Mouse (Mus musculus) gastrocnemius, adult 2 months (tissue): ENCODE data around the gene Frs2. TPM values are rescaled to one million over a fixed set of nuclear protein-coding genes. Genes with fewer than 3 reads are reported as not detected.
"Not testable (repeated sequence)": the region's sequence is repeated elsewhere in the genome, so short reads cannot be mapped to it uniquely, and the experiment has no call there.

Experiments
- DNase-seq: peaks from one replicate; pipeline ENCODE4 v3.0.0; 2022
- H3K27ac ChIP-seq: fragments of 200-600 bp; 2 replicates; pipeline ENCODE4 v1.8.1; 2022; ENCODE audit warnings: mild to moderate bottlenecking
- H3K4me3 ChIP-seq: fragments of 200-600 bp; 2 replicates; pipeline ENCODE4 v1.8.1; 2022; ENCODE audit warnings: mild to moderate bottlenecking, moderate library complexity
- CTCF ChIP-seq: fragments of 200-600 bp; IDR thresholded peaks from 2 replicates; pipeline ENCODE4 v1.8.1; 2022; ENCODE audit warnings: antibody characterized with exemption, mild to moderate bottlenecking, moderate library complexity
- intact Hi-C: fragments of 180-260 bp; cut with DNase I; formaldehyde crosslinking; loops from one replicate; pipeline ENCODE4 v1.15.1; 2025
- total RNA-seq, 2 experiments: library from RNA; stranded (reverse); gene quantifications; 2 replicates each; pipeline ENCODE4 v1.2.3; 2021

Gene Frs2
- total RNA-seq, 2 experiments from 2014 or later, result 8.1 to 11.5 TPM

DNA sequence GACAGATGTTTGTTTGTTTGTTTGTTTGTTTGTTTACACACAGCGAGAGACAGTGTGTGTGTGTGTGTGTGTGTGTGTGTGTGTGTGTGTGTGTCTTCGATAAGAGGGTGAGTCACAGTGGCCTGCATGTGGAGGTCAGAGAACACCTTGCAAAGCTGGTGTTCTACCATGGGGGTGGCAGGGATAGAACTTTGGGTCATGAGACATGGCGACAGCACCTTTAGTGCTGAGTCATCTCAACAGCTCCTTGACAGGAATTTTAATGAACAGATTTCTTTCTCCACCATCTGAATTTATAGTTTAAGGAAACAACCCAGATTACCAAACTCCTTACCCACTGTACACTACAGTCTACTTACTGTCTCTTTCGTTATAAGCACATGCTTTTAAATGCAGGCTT lies 4.3 kb downstream of the Frs2 start:
- Histone ChIP-seq H3K27ac (peak overlapping the region; percentile 85), H3K4me3 (peak overlapping the region; percentile 49)
- intact Hi-C loops, result no loop called here
- no peak for TF ChIP-seq CTCF
- no peak for DNase-seq

DNA sequence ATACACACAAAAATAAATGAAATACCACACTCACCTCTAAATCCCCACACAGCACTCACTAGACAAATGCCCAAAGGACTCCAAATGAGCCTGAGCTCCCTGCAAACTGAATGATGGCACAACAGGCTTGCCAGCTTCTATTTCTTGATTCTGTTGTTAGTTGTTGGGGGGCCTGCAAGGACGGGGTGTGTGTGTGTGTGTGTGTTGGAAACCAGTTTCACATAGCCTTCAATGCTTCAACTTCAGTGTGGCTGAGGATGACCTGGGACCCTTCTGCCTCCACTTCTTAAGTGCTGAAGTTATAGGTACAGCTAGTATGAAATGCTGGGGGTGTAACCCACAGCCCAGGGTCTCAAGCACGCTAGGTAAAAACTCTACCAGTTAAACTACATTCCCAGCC lies 5.0 kb downstream of the Frs2 start:
- intact Hi-C loops, result no loop called here
- TF ChIP-seq CTCF, result no peak
- no peak for DNase-seq
- Histone ChIP-seq H3K4me3 (no peak overlapping the region), H3K27ac (peak overlapping the region; percentile 85)

DNA sequence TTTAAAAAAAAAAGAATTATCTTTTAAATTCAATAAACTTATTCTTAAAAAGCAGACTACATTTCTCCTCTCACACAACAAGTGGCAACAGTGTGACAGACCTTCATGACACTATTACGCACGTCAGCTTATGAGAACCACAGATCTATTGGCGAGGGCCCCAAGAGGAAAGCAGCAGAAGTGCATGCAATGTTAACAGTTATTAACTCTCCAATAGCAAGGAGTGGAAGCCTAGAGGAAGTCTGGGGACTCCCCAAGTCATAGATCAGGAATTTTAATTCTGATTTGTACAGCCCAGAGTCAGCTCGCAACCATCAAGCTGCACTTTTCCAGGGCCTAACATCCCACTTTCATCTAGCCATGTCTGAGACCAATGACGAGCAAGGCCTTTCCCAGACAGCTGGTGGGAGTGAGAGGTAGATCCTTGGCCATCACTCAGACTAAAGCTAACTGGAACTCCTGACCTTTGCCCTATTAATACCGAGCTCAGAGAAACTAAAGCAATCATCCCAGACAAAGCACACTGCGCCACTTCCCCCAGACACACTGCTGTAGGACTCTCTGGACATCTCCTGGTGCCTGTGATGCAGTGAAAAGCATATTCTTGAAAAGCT lies 6.3 kb downstream of the Frs2 start:
- DNase-seq, result no peak
- H3K27ac ChIP-seq, result peak overlapping the region; percentile 35; the same call in 1 of the 2 replicates
- peak; percentile 5; the same call in 1 of the 2 replicates for TF ChIP-seq CTCF
- intact Hi-C loops, result no loop called here
- H3K4me3 ChIP-seq, result no peak overlapping the region

DNA sequence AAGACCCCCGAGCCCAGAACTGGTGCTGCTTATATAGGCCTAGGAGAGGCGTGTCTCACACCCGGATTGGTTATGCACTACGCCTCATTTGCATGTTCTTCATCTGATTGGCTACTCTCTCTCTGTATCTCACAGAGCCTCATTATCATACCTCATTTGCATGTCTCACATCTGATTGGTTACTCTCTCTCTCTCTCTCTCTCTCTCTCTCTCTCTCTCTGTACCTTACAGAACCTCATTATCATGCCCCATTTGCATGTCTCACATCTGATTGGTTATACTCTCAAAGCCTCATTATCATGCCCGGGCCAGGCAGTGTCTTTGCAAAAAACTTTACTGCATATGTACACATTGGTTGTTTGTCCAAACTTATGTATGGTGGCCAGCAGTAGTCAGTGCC lies 16.8 kb downstream of the Frs2 start:
- intact Hi-C loops, H3K27ac ChIP-seq, H3K4me3 ChIP-seq, DNase-seq: not testable (repeated sequence)

DNA sequence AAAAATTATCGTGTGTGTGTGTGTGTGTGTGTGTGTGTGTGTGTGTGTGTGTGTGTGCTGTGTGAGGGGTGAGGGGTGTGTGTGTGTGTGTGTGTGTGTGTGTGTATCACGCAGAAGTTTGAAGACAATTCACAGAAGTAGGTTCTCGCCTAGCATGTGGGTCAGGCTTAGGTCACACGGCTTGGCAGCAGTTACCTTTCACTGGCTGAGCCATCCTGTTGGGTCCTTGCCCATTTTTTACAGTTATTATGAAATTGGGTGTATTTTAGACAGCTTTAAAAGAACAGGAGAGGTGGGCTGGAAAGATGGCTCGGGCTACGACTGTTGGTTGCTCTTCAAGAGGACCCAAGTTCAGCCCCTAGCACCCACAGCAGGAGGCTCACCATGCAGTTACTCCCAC lies 18.3 kb downstream of the Frs2 start:
- intact Hi-C loops, result no loop called here
- DNase-seq, result peak; percentile 71
- peak overlapping the region; percentile 16 for H3K27ac ChIP-seq

DNA sequence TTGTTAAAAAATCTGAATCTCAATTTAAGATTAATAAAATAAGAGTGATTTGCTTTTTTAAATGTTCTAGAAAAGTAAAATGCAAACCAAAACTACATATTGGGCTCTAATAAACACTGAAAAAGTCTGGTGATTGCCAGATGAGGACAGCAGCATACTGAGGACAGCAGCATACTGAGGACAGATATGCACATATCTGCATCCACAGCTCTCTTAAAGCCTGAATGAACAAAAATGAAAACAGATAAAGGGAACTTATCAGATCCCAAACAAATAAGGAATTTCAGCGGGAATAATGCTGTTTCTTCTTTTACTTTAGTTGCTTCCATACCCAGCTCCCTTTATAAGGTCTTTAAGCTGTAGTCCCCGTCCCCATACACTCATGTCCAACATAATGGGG lies 19.6 kb downstream of the Frs2 start:
- DNase-seq, result no peak
- intact Hi-C loops, result no loop called here
- no peak overlapping the region for H3K4me3 ChIP-seq
- H3K27ac ChIP-seq, result 0 out of 2 replicates have a peak overlapping the region, but pooled peaks have one; percentile 12
- no peak for TF ChIP-seq CTCF

More for the DNA sequence above, 18.3 kb downstream of the Frs2 start:
- no peak for TF ChIP-seq CTCF
- H3K4me3 ChIP-seq, result no peak overlapping the region

DNA sequence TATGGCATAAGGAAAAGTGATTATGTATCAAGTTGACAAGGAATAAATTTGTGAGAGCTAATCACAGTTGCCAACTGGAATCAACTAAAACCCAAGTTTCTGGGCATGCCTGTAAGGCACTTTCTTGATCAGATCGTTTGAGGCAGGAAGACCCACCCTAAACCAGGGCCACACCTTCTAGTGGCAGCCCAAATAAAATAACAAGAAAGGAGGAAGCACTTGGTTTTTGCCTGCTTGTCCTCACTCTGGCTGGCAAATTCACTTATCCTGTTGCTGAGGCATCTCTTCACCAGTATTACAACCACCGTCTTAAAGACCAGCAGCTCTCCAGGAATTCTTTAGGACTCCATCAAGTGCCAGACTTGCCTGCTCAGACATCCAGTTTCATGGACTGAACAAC lies 20.9 kb downstream of the Frs2 start:
- TF ChIP-seq CTCF, result no peak
- Histone ChIP-seq H3K4me3 (no peak overlapping the region), H3K27ac (peak overlapping the region; percentile 1; the same call in 1 of the 2 replicates)
- no peak for DNase-seq
- intact Hi-C loops, result no loop called here

DNA sequence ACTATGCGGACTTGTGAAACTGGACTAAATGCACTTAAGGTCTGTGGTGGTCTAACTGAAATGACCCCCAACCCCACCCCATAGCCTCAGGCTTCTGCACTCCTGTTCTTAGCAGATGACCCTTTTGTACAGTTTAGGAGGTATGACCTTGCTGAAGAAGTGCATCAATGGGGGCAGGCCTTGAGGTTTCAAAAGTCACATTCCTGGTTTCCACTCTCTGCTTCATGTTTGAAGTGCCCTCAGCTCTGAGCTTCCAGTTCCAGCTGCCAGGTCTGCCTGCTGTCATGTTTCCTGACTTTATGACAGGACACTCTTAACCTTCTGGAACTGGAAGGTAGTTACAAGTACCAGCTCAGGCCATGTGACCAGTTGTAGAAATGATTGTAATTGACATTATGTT lies 21.6 kb downstream of the Frs2 start:
- DNase-seq, result no peak
- TF ChIP-seq CTCF, result no peak
- Histone ChIP-seq H3K4me3 (no peak overlapping the region), H3K27ac (peak overlapping the region; percentile 16; the same call in 1 of the 2 replicates)
- intact Hi-C loops, result no loop called here

DNA sequence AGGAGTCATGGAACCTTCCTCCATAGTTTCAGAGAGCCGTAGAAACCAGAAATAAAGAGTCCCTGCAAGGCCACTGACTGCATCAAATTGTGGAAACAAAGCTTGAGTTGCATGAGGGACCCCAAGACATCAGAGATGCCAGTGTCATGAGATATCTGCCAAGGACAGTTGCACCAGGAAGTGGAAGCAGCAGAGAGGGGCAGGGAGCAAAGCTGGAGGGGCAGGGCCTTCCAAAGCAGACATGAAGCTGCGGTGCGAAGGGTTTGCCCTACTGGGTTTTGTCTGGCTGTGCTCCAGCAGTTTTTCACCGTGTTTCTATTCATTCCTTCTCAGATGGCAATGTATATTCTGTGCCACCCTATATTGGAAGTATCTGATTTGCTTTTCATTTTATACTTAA lies 22.1 kb downstream of the Frs2 start:
- intact Hi-C loops, result no loop called here
- Histone ChIP-seq H3K27ac (peak overlapping the region; percentile 16; the same call in 1 of the 2 replicates), H3K4me3 (no peak overlapping the region)
- no peak for DNase-seq
- TF ChIP-seq CTCF, result no peak

DNA sequence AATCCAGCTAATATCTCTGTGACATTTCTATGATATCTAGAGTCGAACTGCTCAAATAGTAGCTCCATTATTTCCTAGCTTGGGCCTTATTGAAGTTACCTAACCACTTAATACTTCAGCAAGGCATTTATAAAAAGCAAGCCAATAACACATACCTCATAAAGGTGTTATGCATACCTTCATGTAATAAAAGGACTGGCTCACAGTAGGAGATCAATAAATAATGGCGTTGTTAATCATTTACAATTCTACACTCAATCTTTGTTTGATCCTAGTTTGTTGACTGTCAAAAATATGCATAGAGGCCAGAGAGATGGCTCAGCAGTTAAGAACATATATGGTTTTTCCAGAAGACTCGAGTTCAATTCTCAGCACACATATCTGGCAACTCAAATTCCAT lies 26.9 kb downstream of the Frs2 start:
- intact Hi-C loops, result no loop called here
- DNase-seq, result no peak
- H3K4me3 ChIP-seq, result no peak overlapping the region

DNA sequence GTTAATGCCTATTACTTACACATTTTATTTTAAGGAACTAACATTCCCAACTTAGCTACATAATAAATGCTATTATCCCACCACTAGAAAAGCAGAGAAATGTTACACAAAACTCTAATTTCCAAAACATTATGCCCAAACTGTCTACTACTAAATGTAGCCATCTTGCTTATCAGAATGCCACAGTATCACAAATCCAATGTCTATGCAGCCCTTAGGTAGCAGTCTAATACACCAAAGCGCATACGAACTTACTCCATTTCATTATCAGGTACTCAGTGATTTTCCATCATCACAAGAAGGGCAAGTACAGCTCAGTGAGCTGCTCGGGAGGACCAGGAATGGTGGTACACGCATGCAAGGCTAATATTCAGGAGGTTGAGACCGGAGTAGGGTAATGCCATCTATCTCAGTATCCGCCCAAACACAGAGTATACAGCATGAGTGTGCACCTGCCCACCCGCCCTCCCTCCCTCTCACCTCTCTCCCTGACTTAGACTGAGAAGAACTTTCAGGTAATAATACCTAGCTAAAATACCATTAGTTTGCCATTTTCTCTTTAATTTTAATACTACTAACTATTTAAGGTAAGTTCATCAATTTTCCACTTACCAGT lies 28.2 kb downstream of the Frs2 start:
- H3K4me3 ChIP-seq, result no peak overlapping the region
- H3K27ac ChIP-seq, result peak overlapping the region; percentile 78
- DNase-seq, result no peak
- intact Hi-C loops, result no loop called here
- no peak for TF ChIP-seq CTCF

More for the DNA sequence above, 26.9 kb downstream of the Frs2 start:
- no peak overlapping the region for H3K27ac ChIP-seq
- TF ChIP-seq CTCF, result no peak

DNA sequence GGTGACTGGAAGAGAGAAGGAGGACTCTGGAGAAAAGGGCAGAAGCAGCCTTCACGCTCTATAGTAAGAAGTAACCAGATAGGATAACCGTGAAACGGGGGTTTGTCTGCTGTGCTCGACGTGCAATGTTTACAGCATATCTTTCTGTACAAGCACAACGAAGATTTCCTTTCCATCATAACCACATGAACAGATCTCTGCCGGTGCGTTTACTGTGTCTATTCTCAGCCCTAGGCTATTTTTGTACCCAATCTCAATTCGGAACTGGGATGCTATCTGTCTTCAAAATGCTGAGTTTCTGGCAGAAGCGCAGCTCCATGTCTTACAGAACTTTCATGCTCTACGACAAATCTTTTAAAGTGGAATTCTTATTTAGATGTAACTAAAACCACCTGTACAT lies 28.8 kb downstream of the Frs2 start:
- Histone ChIP-seq H3K4me3 (peak overlapping the region; percentile 50), H3K27ac (peak overlapping the region; percentile 78)
- TF ChIP-seq CTCF, result no peak
- no peak for DNase-seq
- intact Hi-C loops, result no loop called here

DNA sequence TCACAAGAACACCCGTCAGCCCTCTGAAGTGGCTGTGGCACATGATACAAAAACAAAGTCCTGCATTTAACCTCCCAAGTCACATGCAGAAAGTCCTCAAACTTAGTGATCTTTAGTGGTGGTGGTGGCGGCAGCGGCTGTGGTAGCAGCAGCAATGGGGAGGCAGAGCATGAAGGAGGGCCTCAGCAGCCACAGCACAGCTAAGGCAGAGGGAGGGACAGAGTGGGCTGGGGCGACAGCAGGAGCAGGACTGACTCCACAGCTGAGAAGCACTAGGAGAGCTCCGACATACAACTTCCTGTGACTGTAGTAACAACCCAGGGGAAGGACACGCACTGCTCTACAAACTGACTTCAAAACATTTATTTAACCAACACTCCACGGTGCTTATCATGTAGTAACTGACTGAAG lies 29.9 kb downstream of the Frs2 start:
- no peak for TF ChIP-seq CTCF
- intact Hi-C loops, result no loop called here
- DNase-seq, result no peak
- H3K4me3 ChIP-seq, result no peak overlapping the region
- H3K27ac ChIP-seq, result peak overlapping the region; percentile 78

DNA sequence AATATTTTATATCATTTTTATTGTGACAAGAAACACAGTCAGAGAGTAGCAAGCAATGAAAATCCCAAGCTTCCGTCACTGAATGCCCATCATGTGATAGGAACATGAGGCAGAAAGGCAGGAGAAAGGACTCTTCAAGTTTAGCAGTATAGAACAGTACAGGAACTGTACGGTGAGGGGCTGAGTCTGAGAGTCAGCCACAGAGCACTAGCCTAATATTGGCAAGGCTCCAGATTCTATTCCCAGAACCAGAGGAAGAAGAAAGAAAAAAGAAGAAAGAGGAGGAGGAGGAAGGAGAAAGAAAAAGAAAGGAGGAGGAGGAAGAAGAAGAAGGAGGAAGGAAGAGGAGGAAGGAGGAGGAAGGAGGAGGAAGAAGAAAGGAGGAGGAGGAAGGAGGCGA lies 32.7 kb downstream of the Frs2 start:
- H3K27ac ChIP-seq, result no peak overlapping the region
- intact Hi-C loops, result no loop called here
- DNase-seq, result no peak

More for the DNA sequence above, 32.7 kb downstream of the Frs2 start:
- H3K4me3 ChIP-seq, result no peak overlapping the region
- TF ChIP-seq CTCF, result no peak
